Mouse (Mus musculus): ENCODE data around the gene Fkbp10.

DNA sequence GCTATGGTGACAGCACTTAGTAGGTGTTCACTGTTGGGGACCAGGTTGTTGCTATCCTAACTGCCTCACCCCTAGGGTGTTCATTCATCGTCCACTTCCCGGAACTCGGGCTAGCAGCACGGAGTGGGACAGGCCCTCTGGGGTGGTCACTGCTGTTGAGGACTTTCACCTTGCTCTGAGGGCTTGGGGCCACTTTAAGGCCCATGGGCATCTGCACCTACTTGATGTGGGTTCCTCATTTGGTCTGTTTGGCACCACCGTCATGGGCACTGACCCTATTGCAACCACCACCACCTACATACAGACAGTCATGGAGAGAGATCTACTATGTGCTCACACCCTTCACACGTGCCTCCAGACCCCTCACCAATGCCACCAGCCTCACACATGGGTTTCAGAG lies 28.4 kb upstream of the Fkbp10 start:
- TF ChIP-seq CTCF (IDR thresholded peaks at IDR 0.05; ENCODE audit: borderline replicate concordance, insufficient read depth, low read length) (no peak), POLR2A (IDR thresholded peaks at IDR 0.05; ENCODE audit: low read depth, low read length) (no peak)

Data from embryonic fibroblast, embryonic 13.5 days (primary cell).